Mouse (Mus musculus): ENCODE measurements around the gene Abcb9. TPM values are rescaled to one million over a fixed set of nuclear protein-coding genes. Genes with fewer than 3 reads are reported as not detected.

Abcb9 gene
- 0.76 and 0.95 TPM in 2 replicates for total RNA-seq (2012; rRNA removed)

- peak; percentile 98 for DNase-seq (ENCODE audit: low read depth, low spot score)
- H3K9ac ChIP-seq (ENCODE audit: insufficient read depth, low read depth, low read length, poor library complexity, severe bottlenecking): peak within 1 kb of the TSS; percentile 28; the same call in 1 of the 2 replicates
- H3K4me3 ChIP-seq (ENCODE audit: insufficient read depth in 1 of 2, low read depth in 1 of 2, low read length in 2 of 2, poor library complexity in 1 of 2, severe bottlenecking in 1 of 2): peak within 1 kb of the TSS; percentile 60 to 76
- H3K27ac ChIP-seq (ENCODE audit: insufficient read depth, low read depth, low read length, poor library complexity, severe bottlenecking): no peak within 1 kb of the TSS
- peaks cover 0 to 7% of the 10 kb centered on the region in 2 experiments; a peak in 1 of 4 replicates for H3K4me1 ChIP-seq (ENCODE audit: control insufficient read depth in 2 of 2, insufficient read depth in 2 of 2, low read length in 2 of 2, poor library complexity in 1 of 2)
- no peaks in the 10 kb centered on the region for H3K36me3 ChIP-seq (ENCODE audit: control insufficient read depth, insufficient read depth, low read length, poor library complexity, severe bottlenecking)
- in situ Hi-C loops (cut with MboI; ENCODE audit: low sequenced_read_pairs in 2 of 2, unreplicated experiment in 2 of 2): no loop called here
- TF ChIP-seq ZNF384 (IDR thresholded peaks at IDR 0.05; ENCODE audit: low read depth, low read length) (0 out of 2 replicates have a peak, but pooled peaks have one; percentile 21), HCFC1 (IDR thresholded peaks at IDR 0.05; ENCODE audit: borderline replicate concordance, insufficient read depth, low read length) (no peak), CHD2 (IDR thresholded peaks at IDR 0.05; ENCODE audit: low read depth, low read length) (no peak)
- H3K9me3 ChIP-seq (ENCODE audit: control insufficient read depth, insufficient read depth, low read depth, low read length): no peaks in the 10 kb centered on the region
These were observed at the start of gene Abcb9 for GRCm38 (mm10) chr5:124095596-124096232. Abcb9 (minus strand) TSS chr5:124095798.

GRCm38 (mm10) chr5:124138066-124138465, 42.5 kb upstream of the Abcb9 start:
- in situ Hi-C loops (cut with MboI; ENCODE audit: low sequenced_read_pairs in 2 of 2, unreplicated experiment in 2 of 2): no loop called here
- no peak overlapping the region for H3K27ac ChIP-seq (ENCODE audit: insufficient read depth, low read depth, low read length, poor library complexity, severe bottlenecking)
- H3K36me3 ChIP-seq (ENCODE audit: control insufficient read depth, insufficient read depth, low read length, poor library complexity, severe bottlenecking): no peaks in the 10 kb centered on the region
- no peak for DNase-seq (ENCODE audit: low read depth, low spot score)
- H3K4me3 ChIP-seq (ENCODE audit: insufficient read depth in 1 of 2, low read depth in 1 of 2, low read length in 2 of 2, poor library complexity in 1 of 2, severe bottlenecking in 1 of 2): no peak overlapping the region
- TF ChIP-seq CHD2 (IDR thresholded peaks at IDR 0.05; ENCODE audit: low read depth, low read length) (no peak), MAFK (IDR thresholded peaks at IDR 0.05; ENCODE audit: insufficient read depth, low read depth, low read length) (no peak), HCFC1 (IDR thresholded peaks at IDR 0.05; ENCODE audit: borderline replicate concordance, insufficient read depth, low read length) (no peak), ZC3H11A (IDR thresholded peaks at IDR 0.05; ENCODE audit: borderline replicate concordance, low read depth, low read length) (no peak), ZNF384 (IDR thresholded peaks at IDR 0.05; ENCODE audit: low read depth, low read length) (no peak)
- no peaks in the 10 kb centered on the region for H3K4me1 ChIP-seq (ENCODE audit: control insufficient read depth in 2 of 2, insufficient read depth in 2 of 2, low read length in 2 of 2, poor library complexity in 1 of 2)
- no peaks in the 10 kb centered on the region for H3K9me3 ChIP-seq (ENCODE audit: control insufficient read depth, insufficient read depth, low read depth, low read length)
- H3K9ac ChIP-seq (ENCODE audit: insufficient read depth, low read depth, low read length, poor library complexity, severe bottlenecking): no peak overlapping the region

- no peak for DNase-seq (ENCODE audit: low read depth, low spot score)
These were observed 38.7 kb upstream of the Abcb9 start for GRCm38 (mm10) chr5:124134261-124134660.

GRCm38 (mm10) chr5:124125093-124125492, 29.5 kb upstream of the Abcb9 start:
- Histone ChIP-seq H3K27ac (ENCODE audit: insufficient read depth, low read depth, low read length, poor library complexity, severe bottlenecking) (no peak overlapping the region), H3K4me3 (ENCODE audit: insufficient read depth in 1 of 2, low read depth in 1 of 2, low read length in 2 of 2, poor library complexity in 1 of 2, severe bottlenecking in 1 of 2) (no peak overlapping the region), H3K9me3 (ENCODE audit: control insufficient read depth, insufficient read depth, low read depth, low read length) (no peaks in the 10 kb centered on the region), H3K4me1 (ENCODE audit: control insufficient read depth in 2 of 2, insufficient read depth in 2 of 2, low read length in 2 of 2, poor library complexity in 1 of 2) (peaks cover 0 to 9% of the 10 kb centered on the region in 2 experiments; a peak in 3 of 4 replicates), H3K36me3 (ENCODE audit: control insufficient read depth, insufficient read depth, low read length, poor library complexity, severe bottlenecking) (no peaks in the 10 kb centered on the region), H3K9ac (ENCODE audit: insufficient read depth, low read depth, low read length, poor library complexity, severe bottlenecking) (no peak overlapping the region)
- DNase-seq (ENCODE audit: low read depth, low spot score): no peak
- TF ChIP-seq HCFC1 (IDR thresholded peaks at IDR 0.05; ENCODE audit: borderline replicate concordance, insufficient read depth, low read length) (no peak), MAFK (IDR thresholded peaks at IDR 0.05; ENCODE audit: insufficient read depth, low read depth, low read length) (no peak), ZNF384 (IDR thresholded peaks at IDR 0.05; ENCODE audit: low read depth, low read length) (no peak), CHD2 (IDR thresholded peaks at IDR 0.05; ENCODE audit: low read depth, low read length) (no peak), ZC3H11A (IDR thresholded peaks at IDR 0.05; ENCODE audit: borderline replicate concordance, low read depth, low read length) (no peak)
- in situ Hi-C loops (cut with MboI; ENCODE audit: low sequenced_read_pairs in 2 of 2, unreplicated experiment in 2 of 2): no loop called here

More at GRCm38 (mm10) chr5:124134261-124134660, 38.7 kb upstream of the Abcb9 start:
- Histone ChIP-seq H3K4me3 (ENCODE audit: insufficient read depth in 1 of 2, low read depth in 1 of 2, low read length in 2 of 2, poor library complexity in 1 of 2, severe bottlenecking in 1 of 2) (no peak overlapping the region), H3K27ac (ENCODE audit: insufficient read depth, low read depth, low read length, poor library complexity, severe bottlenecking) (no peak overlapping the region), H3K36me3 (ENCODE audit: control insufficient read depth, insufficient read depth, low read length, poor library complexity, severe bottlenecking) (peaks cover 3% of the 10 kb centered on the region; the same call in 1 of the 2 replicates), H3K4me1 (ENCODE audit: control insufficient read depth in 2 of 2, insufficient read depth in 2 of 2, low read length in 2 of 2, poor library complexity in 1 of 2) (no peaks in the 10 kb centered on the region), H3K9ac (ENCODE audit: insufficient read depth, low read depth, low read length, poor library complexity, severe bottlenecking) (no peak overlapping the region), H3K9me3 (ENCODE audit: control insufficient read depth, insufficient read depth, low read depth, low read length) (no peaks in the 10 kb centered on the region)
- in situ Hi-C loops (cut with MboI; ENCODE audit: low sequenced_read_pairs in 2 of 2, unreplicated experiment in 2 of 2): no loop called here
- TF ChIP-seq HCFC1 (IDR thresholded peaks at IDR 0.05; ENCODE audit: borderline replicate concordance, insufficient read depth, low read length): no peak
- TF ChIP-seq ZNF384 (IDR thresholded peaks at IDR 0.05; ENCODE audit: low read depth, low read length): no peak
- TF ChIP-seq ZC3H11A (IDR thresholded peaks at IDR 0.05; ENCODE audit: borderline replicate concordance, low read depth, low read length): no peak
- TF ChIP-seq MAFK (IDR thresholded peaks at IDR 0.05; ENCODE audit: insufficient read depth, low read depth, low read length): no peak
- TF ChIP-seq CHD2 (IDR thresholded peaks at IDR 0.05; ENCODE audit: low read depth, low read length): no peak
